Mouse (Mus musculus) forebrain, embryonic 14.5 days (tissue): ENCODE measurements at regions not wholly inside any gene's neighbourhood (a gene's known extent, or its start where the extent isn't known, plus 50 kb on each side); places are given as distances from the start of the nearest gene placed in this dataset.

Source experiments
- ATAC-seq: fragments of 200-750 bp; cut with Nextera tagmentation; 2 replicates; pipeline ENCODE4 v1.8.0; 2017; ENCODE audit warnings: mild to moderate bottlenecking, moderate library complexity
- DNase-seq: peaks from one replicate; pipeline ENCODE4 v3.0.0-alpha.2; 2015; ENCODE audit warnings: low spot score
- H3K27ac ChIP-seq: fragments of 300-500 bp; sonication (generic); 2 replicates; pipeline ENCODE4 v1.5.1; 2014; ENCODE audit warnings: low read depth, mild to moderate bottlenecking, control low read depth, low read length, moderate library complexity
- H3K27me3 ChIP-seq: fragments of 300-500 bp; sonication (generic); replicated peaks from 2 replicates; pipeline ENCODE4 v1.6.1; 2014; ENCODE audit warnings: low read length, control low read depth, mixed read lengths; ENCODE audit not compliant: control insufficient read depth, insufficient read depth
- H3K36me3 ChIP-seq: fragments of 300-500 bp; sonication (generic); 2 replicates; pipeline ENCODE4 v1.6.1; 2014; ENCODE audit warnings: low read length, control low read depth; ENCODE audit not compliant: control insufficient read depth, insufficient read depth
- H3K4me1 ChIP-seq: fragments of 300-500 bp; sonication (generic); 2 replicates; pipeline ENCODE4 v1.6.1; 2014; ENCODE audit warnings: antibody characterized with exemption, low read length, control low read depth; ENCODE audit not compliant: control insufficient read depth, insufficient read depth
- H3K4me2 ChIP-seq: fragments of 300-500 bp; sonication (generic); 2 replicates; pipeline ENCODE4 v1.6.1; 2014; ENCODE audit warnings: mild to moderate bottlenecking, control low read depth, low read length
- H3K4me3 ChIP-seq: fragments of 300-500 bp; sonication (generic); 2 replicates; pipeline ENCODE4 v1.5.1; 2014; ENCODE audit warnings: low read depth, low read length, control low read depth
- H3K9ac ChIP-seq: fragments of 300-500 bp; sonication (generic); 2 replicates; pipeline ENCODE4 v1.6.1; 2014; ENCODE audit warnings: mild to moderate bottlenecking, low read length, control low read depth, moderate library complexity
- H3K9me3 ChIP-seq: fragments of 300-500 bp; sonication (generic); replicated peaks from 2 replicates; pipeline ENCODE4 v1.6.1; 2016; ENCODE audit warnings: low read length, control low read depth, mixed read lengths; ENCODE audit not compliant: control insufficient read depth
- WGBS: fragments of 180-500 bp; shearing (Covaris S2); extraction: QIAGEN DNeasy Blood & Tissue Kit; methylation state at CpG from one replicate; pipeline ENCODE4 v1.1.7; 2014; 5-methylcytosine and 5-hydroxymethylcytosine counted together

DNA sequence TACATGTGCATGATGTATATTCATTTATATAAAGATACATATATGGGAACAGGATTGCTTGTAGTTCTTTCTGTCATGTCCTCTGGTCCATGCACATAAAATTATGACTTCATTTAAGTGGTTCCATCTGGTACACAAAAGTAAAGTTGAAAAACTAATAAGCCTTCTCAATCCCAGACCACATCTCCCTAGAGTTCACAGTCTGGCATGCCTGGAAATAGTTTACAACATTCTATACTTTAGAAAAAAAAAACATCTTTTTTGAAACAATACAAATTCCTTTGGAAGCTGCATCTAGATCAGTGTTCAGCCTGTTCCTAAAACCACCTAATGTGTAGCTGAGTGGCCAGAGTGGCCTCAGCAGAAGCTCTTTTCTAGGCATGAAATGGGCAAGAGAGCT, 578.2 kb upstream of the Marcks start:
- ATAC-seq (no peak), DNase-seq (no peak)
- Histone ChIP-seq H3K9me3 (no peaks in the 10 kb centered on the region), H3K27ac (no peak overlapping the region), H3K27me3 (no peaks in the 10 kb centered on the region), H3K4me3 (no peak overlapping the region), H3K4me1 (no peaks in the 10 kb centered on the region), H3K4me2 (no peak overlapping the region), H3K9ac (no peak overlapping the region), H3K36me3 (no peaks in the 10 kb centered on the region)

DNA sequence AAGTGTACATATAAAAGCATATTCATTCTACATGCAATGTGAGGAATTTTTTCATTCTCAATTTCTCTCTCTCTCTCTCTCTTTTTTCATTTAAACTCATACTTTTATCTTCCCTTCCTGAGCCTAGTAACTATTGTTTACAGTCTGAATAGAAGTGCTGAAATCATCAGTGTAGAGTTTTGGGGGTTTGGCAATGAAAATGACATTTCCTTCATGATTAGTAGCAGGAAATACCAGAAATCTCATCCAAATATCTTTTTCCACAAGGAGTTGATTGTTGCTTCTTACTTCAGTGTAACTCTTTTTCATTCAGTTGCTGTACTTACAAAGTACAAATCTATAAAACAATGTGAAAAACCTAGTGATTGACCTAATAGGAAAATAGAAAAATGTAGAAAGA, 572.7 kb upstream of the Marcks start:
- Histone ChIP-seq H3K9me3 (no peaks in the 10 kb centered on the region), H3K4me2 (no peak overlapping the region), H3K9ac (no peak overlapping the region), H3K27me3 (no peaks in the 10 kb centered on the region), H3K27ac (no peak overlapping the region), H3K4me1 (no peaks in the 10 kb centered on the region), H3K4me3 (no peak overlapping the region), H3K36me3 (no peaks in the 10 kb centered on the region)
- DNase-seq (no peak), ATAC-seq (no peak)

DNA sequence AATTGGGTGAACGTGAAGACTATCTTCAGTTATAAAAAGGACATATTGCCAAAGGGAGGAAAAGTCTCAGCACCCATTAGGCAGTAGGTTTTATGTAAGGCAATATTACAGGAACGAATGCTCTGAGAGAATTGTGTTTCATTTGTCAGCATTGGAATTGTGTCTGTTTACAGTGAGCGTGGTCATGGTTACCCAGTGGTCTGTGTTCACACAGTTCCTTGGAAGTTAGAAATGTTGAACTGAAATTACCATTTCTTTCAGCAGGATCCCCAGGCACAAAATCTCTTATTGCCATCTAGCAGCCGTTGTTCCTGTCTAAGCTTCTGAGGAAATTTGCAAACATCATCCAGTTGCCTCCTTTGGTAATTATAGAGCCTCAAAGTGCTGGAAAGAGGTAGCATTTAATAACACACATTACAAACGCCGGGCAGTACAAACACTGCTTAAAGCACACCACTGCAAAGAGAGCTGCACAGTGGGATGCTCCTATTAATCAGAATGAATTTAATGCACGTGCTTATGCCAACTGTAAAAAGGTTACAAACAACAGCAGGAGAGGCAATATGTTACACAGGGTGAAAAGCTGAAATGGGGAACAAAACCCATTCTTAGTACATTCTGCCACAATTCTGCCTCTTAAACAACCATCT, 555.4 kb upstream of the Marcks start:
- H3K4me1 ChIP-seq: peaks cover 11% of the 10 kb centered on the region; the same call in 1 of the 2 replicates
- WGBS: 46% methylated on average over 7 of the region's 7 CpGs
- no peaks in the 10 kb centered on the region for H3K27me3 ChIP-seq
- H3K4me3 ChIP-seq: no peak overlapping the region
- no peaks in the 10 kb centered on the region for H3K9me3 ChIP-seq
- no peak overlapping the region for H3K27ac ChIP-seq
- H3K36me3 ChIP-seq: no peaks in the 10 kb centered on the region
- no peak overlapping the region for H3K9ac ChIP-seq
- ATAC-seq (peak; percentile 77; the same call in 1 of the 2 replicates), DNase-seq (peak; percentile 61)
- H3K4me2 ChIP-seq: no peak overlapping the region

GRCm38 (mm10) chr10:37692851-37693250, 554.1 kb upstream of the Marcks start:
- Histone ChIP-seq H3K36me3 (no peaks in the 10 kb centered on the region), H3K27me3 (no peaks in the 10 kb centered on the region), H3K27ac (no peak overlapping the region), H3K4me3 (no peak overlapping the region), H3K9ac (no peak overlapping the region), H3K4me1 (peaks cover 11% of the 10 kb centered on the region; the same call in 1 of the 2 replicates), H3K9me3 (no peaks in the 10 kb centered on the region), H3K4me2 (no peak overlapping the region)
- ATAC-seq (no peak), DNase-seq (no peak)

- no peaks in the 10 kb centered on the region for H3K36me3 ChIP-seq
- ATAC-seq (no peak), DNase-seq (peak; percentile 61)
- WGBS: 17% methylated on average over 2 of the region's 2 CpGs
- H3K4me3 ChIP-seq: no peak overlapping the region
- no peak overlapping the region for H3K27ac ChIP-seq
- H3K9ac ChIP-seq: no peak overlapping the region
- H3K9me3 ChIP-seq: no peaks in the 10 kb centered on the region
- H3K4me1 ChIP-seq: peaks cover 11% of the 10 kb centered on the region; the same call in 1 of the 2 replicates
- H3K27me3 ChIP-seq: no peaks in the 10 kb centered on the region
- no peak overlapping the region for H3K4me2 ChIP-seq
Observed at GRCm38 (mm10) chr10:37691939-37692338, 553.2 kb upstream of the Marcks start.

GRCm38 (mm10) chr10:37683101-37683500, 544.4 kb upstream of the Marcks start:
- Histone ChIP-seq H3K9ac (no peak overlapping the region), H3K4me3 (no peak overlapping the region), H3K27ac (no peak overlapping the region), H3K36me3 (no peaks in the 10 kb centered on the region), H3K9me3 (no peaks in the 10 kb centered on the region), H3K27me3 (no peaks in the 10 kb centered on the region), H3K4me2 (no peak overlapping the region), H3K4me1 (peaks cover 4% of the 10 kb centered on the region; the same call in 1 of the 2 replicates)
- peak; percentile 73 for ATAC-seq
- peak; percentile 46 for DNase-seq

GRCm38 (mm10) chr10:37680601-37681000, 541.9 kb upstream of the Marcks start:
- Histone ChIP-seq H3K36me3 (no peaks in the 10 kb centered on the region), H3K27me3 (no peaks in the 10 kb centered on the region), H3K27ac (no peak overlapping the region), H3K4me2 (no peak overlapping the region), H3K4me1 (peaks cover 4% of the 10 kb centered on the region; the same call in 1 of the 2 replicates), H3K4me3 (no peak overlapping the region), H3K9ac (no peak overlapping the region), H3K9me3 (no peaks in the 10 kb centered on the region)
- ATAC-seq: 0 out of 2 replicates have a peak, but pooled peaks have one; percentile 18
- peak; percentile 53 for DNase-seq

GRCm38 (mm10) chr10:37677826-37678225, 539.1 kb upstream of the Marcks start:
- no peaks in the 10 kb centered on the region for H3K36me3 ChIP-seq
- DNase-seq (no peak), ATAC-seq (no peak)
- H3K9me3 ChIP-seq: no peaks in the 10 kb centered on the region
- H3K4me3 ChIP-seq: no peak overlapping the region
- H3K4me2 ChIP-seq: no peak overlapping the region
- 84% methylated on average over 1 of the region's 1 CpGs for WGBS
- H3K27me3 ChIP-seq: no peaks in the 10 kb centered on the region
- H3K4me1 ChIP-seq: no peaks in the 10 kb centered on the region
- H3K9ac ChIP-seq: no peak overlapping the region
- H3K27ac ChIP-seq: no peak overlapping the region

- Histone ChIP-seq H3K27me3 (no peaks in the 10 kb centered on the region), H3K27ac (no peak overlapping the region), H3K9ac (no peak overlapping the region), H3K4me2 (no peak overlapping the region), H3K9me3 (no peaks in the 10 kb centered on the region), H3K4me1 (peaks cover 9% of the 10 kb centered on the region), H3K4me3 (no peak overlapping the region), H3K36me3 (no peaks in the 10 kb centered on the region)
- no peak for ATAC-seq
- WGBS: 37% methylated on average over 2 of the region's 2 CpGs
- DNase-seq: peak; percentile 61
Observed at GRCm38 (mm10) chr10:37668827-37669226, 530.1 kb upstream of the Marcks start.
